Comparison of ENCODE assay signal across 8 mouse cellular contexts in the genomic region with DNA sequence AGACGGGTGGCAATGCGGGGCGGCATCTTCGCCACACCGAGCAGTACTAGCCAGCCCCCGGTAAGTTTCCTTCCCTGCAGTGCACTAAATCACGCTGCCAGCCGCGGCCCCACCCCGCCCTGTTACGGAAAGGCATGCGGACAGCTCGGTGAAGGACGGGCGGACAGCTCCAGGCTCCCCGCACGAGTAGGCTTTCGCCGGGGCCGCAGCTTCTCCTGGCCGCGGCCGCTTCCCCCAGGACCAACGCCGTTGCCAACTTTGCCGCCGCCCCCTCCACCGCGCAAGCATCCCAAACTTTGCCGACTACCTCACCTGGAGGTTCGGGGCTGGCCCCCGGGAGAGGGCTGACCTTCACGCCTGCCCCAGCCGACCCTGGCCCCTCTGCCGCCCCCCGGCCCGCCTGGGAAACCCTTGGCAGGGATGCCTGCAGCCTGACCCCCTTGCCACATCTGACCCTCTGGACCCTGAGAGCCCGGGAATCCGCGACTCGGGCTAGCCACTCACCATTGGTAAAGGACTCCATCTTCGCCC. TPM values are rescaled to one million over a fixed set of nuclear protein-coding genes. Genes with fewer than 3 reads are reported as not detected.
A peak's percentile ranks its signal among the peaks of the same experiment; 100 is the strongest.
DNase-seq lines count a peak whose midpoint lies in the region; ATAC-seq lines count a peak whose summit lies in the region.

No protein-coding gene starts in this region.

- H3K4me1 ChIP-seq in forebrain, embryonic 13.5 days: peaks cover 26% of the 10 kb centered on the region
- H3K4me1 ChIP-seq in hindbrain, embryonic 11.5 days (replicated peaks; ENCODE audit: control insufficient read depth, insufficient read depth, low read length): no peaks in the 10 kb centered on the region

- no peaks in the 10 kb centered on the region for H3K27me3 ChIP-seq in forebrain, embryonic 13.5 days
- H3K27me3 ChIP-seq in hindbrain, embryonic 11.5 days (ENCODE audit: control insufficient read depth, insufficient read depth, low read length): no peaks in the 10 kb centered on the region

- intact Hi-C loops in left cerebral cortex, postnatal 4 days (cut with DNase I): no loop called here

- no peak for ATAC-seq in CD4-positive, CD25-positive, alpha-beta regulatory T cell, adult 4 months
- ATAC-seq in forebrain, embryonic 13.5 days: peak; percentile 3; the same call in 1 of the 2 replicates
- peak; percentile 21 for ATAC-seq in hindbrain, embryonic 11.5 days (ENCODE audit: low FRiP score)

- H3K27ac ChIP-seq in forebrain, embryonic 13.5 days: peak overlapping the region; percentile 100
- peak overlapping the region; percentile 100 for H3K27ac ChIP-seq in hindbrain, embryonic 11.5 days (ENCODE audit: low read depth, low read length)

- peak overlapping the region; percentile 76 for H3K4me2 ChIP-seq in forebrain, embryonic 13.5 days
- peak overlapping the region; percentile 66 for H3K4me2 ChIP-seq in hindbrain, embryonic 11.5 days (replicated peaks; ENCODE audit: low read depth, low read length)

- peak overlapping the region; percentile 97 for H3K4me3 ChIP-seq in forebrain, embryonic 13.5 days
- H3K4me3 ChIP-seq in hindbrain, embryonic 11.5 days (ENCODE audit: low read depth, low read length): peak overlapping the region; percentile 92

- H3K36me3 ChIP-seq in forebrain, embryonic 13.5 days (ENCODE audit: poor library complexity, severe bottlenecking): no peaks in the 10 kb centered on the region
- no peaks in the 10 kb centered on the region for H3K36me3 ChIP-seq in hindbrain, embryonic 11.5 days (ENCODE audit: control insufficient read depth, insufficient read depth, low read length)

- no peaks in the 10 kb centered on the region; the same call in 1 of the 2 replicates for H3K9me3 ChIP-seq in forebrain, embryonic 13.5 days (replicated peaks)
- no peaks in the 10 kb centered on the region for H3K9me3 ChIP-seq in hindbrain, embryonic 11.5 days (ENCODE audit: control insufficient read depth, low read length)

- H3K9ac ChIP-seq in forebrain, embryonic 13.5 days: peak overlapping the region; percentile 93
- H3K9ac ChIP-seq in hindbrain, embryonic 11.5 days (ENCODE audit: low read depth, low read length): peak overlapping the region; percentile 81

- under 1% methylated on average over 41 of the region's 42 CpGs for WGBS in forebrain, embryonic 13.5 days
- WGBS in hindbrain, embryonic 11.5 days: 1% methylated on average over 41 of the region's 42 CpGs

- DNase-seq in CD4-positive, CD25-positive, alpha-beta regulatory T cell, adult 2 months (ENCODE audit: low read depth, low spot score): peak; percentile 68
- DNase-seq in adrenal gland, adult 2 months: peak; percentile 92
- peak; percentile 62 for DNase-seq in hindbrain, embryonic 11.5 days (ENCODE audit: low spot score)
- DNase-seq in left cerebral cortex, postnatal 4 days: peak; percentile 44
- peak; percentile 56 for DNase-seq in mesoderm, embryonic 11.5 days (ENCODE audit: low read depth, low spot score)
- DNase-seq in spleen, postnatal 14 days (ENCODE audit: low spot score in 2 of 2): peak; percentile 56 to 62

RNA-seq across cellular contexts. Expression of a gene that starts 0.9 kb away (rescaled TPM):
- 10 to 100 TPM; 31.8 to 33.9 TPM for polyA plus RNA-seq in CD4-positive, CD25-positive, alpha-beta regulatory T cell, adult 4 months (2017; shearing (Covaris generic))
- 100 to 1,000 TPM; 108 to 118 TPM for total RNA-seq in adrenal gland, adult 2 months (2021)
- polyA plus RNA-seq in adrenal gland, adult 2 months (2012; rRNA removed): 5.4 and 6.0 TPM in 2 replicates
- polyA plus RNA-seq in forebrain, embryonic 13.5 days (2015; fragmentation: Nextera tagmentation; extraction: Ambion mirVana): 8.9 and 9.2 TPM in 2 replicates
- polyA plus RNA-seq in hindbrain, embryonic 11.5 days (2014; fragmentation: Nextera tagmentation; extraction: Ambion mirVana): 7.1 and 10.7 TPM in 2 replicates
- total RNA-seq in left cerebral cortex, postnatal 4 days (2021): 10 to 100 TPM; 48.2 to 57.5 TPM
